Mouse (Mus musculus) gastrocnemius, postnatal 36 days (tissue): ENCODE measurements at regions not wholly inside any gene's neighbourhood (a gene's known extent, or its start where the extent isn't known, plus 50 kb on each side); places are given as distances from the start of the nearest gene placed in this dataset.

Source experiments
- DNase-seq, 2 experiments: peaks; one replicate each; pipeline ENCODE4 v3.0.0; 2022
- intact Hi-C: fragments of 180-260 bp; cut with DNase I; formaldehyde crosslinking; loops from one replicate; pipeline ENCODE4 v1.15.1; 2025

GRCm38 (mm10) chr11:18821384-18821783 is 197.4 kb downstream of the Meis1 start:
- intact Hi-C loops, result no loop called here
- DNase-seq, result no peak

DNA sequence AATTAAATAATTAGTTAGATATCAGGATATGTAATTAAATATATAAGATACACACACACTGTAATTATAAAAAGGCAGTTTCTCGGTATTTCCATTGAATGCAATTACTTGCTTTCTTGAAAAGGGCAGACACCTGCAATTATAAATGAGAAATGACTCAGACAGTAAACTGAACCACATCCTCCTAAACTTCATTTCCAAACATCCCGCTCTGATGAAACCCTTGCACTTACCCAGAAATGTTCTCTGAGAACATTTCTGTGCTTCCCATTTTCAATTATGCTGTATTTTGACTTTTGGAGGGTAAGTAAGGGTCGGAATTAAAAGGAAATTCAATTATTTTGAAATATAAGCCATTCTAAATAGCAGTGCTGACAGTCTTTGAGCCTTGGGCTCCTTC is 204.7 kb downstream of the Meis1 start:
- intact Hi-C loops, result no loop called here
- no peak for DNase-seq

DNA sequence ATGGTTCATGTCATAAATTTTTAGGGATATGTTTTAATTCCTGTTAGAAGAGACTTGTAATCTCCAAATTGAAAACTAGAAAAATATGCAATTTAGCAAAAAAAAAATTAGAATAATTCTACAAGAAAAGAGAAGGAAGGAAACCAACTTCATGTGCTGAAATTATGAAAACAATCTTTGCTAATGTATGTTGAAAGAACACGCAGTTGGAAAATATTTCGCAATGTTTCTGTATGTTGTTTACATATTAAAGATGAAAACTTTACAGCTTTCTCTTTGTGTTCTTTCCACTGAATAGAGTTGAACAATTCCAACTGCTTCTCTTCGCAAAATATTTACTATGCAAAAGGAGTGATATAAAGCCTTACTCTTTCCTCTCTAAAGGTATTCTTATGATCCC is 251.3 kb downstream of the Meis1 start:
- intact Hi-C loops, result no loop called here

GRCm38 (mm10) chr11:18766458-18767016 is 252.2 kb downstream of the Meis1 start:
- no peak for DNase-seq
- intact Hi-C loops, result no loop called here

More for the DNA sequence above, 251.3 kb downstream of the Meis1 start:
- no peak for DNase-seq

GRCm38 (mm10) chr11:18758591-18759074 is 260.2 kb downstream of the Meis1 start:
- DNase-seq, result no peak
- intact Hi-C loops, result no loop called here

GRCm38 (mm10) chr11:18756576-18756975 is 262.2 kb downstream of the Meis1 start:
- intact Hi-C loops, result no loop called here
- DNase-seq, result no peak

DNA sequence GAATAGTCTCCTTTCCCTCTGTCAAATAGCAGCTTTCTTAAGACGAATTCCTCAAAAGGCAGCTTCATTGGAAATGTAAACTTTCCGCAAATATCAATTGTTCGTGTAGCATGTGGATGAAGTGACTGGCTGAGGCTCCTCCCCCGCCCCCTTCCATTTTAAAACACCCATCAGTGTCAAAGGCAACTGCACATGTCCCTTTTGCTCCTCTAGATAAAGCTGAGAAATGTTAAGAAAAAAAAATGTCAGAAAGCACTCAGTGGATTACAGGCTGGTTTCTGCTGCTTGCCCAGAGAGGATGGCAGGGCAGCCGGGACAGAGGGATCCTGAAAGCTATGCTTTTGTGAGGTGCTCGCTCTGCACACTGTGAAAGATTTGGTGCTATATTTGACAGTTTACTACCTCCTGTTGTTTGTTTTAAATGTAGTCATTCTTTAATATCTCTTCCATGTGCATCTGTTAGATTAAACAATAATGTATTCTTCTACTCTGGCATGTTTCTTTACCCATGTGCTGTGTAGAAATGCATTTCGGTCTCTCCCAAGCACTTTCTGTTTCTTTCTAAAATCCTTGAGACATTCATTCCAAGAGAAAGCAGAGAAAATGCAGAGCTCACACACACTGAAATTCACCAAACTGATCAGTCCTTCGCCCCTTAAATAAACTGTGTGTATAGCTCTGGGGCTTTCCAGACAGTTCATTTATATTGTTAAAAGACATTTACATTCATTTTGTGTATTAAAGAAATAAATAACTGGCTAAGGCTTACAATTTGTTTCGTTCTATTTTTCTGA is 263.9 kb downstream of the Meis1 start:
- DNase-seq, result no peak
- intact Hi-C loops, result no loop called here

DNA sequence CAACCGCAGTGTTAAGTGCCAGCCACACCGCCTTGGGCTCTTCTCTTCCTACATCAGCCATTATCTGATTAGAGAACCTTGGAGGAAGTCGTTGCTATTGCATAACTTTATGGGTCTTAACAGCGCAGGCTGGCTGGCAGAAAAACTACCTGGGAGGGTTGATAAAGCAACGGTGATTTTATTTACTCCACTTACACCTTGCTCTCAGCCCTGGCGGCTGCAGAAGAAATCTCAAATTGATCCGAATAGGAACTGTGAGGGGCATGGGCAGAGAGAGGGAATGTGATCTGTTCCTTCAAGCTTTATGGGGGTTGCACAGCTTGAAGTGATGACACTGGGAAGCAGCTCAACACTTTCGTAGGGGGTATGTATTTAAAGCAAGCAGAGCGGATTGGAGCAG is 264.9 kb downstream of the Meis1 start:
- intact Hi-C loops, result no loop called here

GRCm38 (mm10) chr11:18753246-18753645 is 265.5 kb downstream of the Meis1 start:
- DNase-seq, result no peak
- intact Hi-C loops, result no loop called here

More for the DNA sequence above, 264.9 kb downstream of the Meis1 start:
- no peak for DNase-seq

GRCm38 (mm10) chr11:18752512-18752911 is 266.3 kb downstream of the Meis1 start:
- intact Hi-C loops, result no loop called here
- no peak for DNase-seq

- intact Hi-C loops, result no loop called here
- no peak for DNase-seq
Observed at GRCm38 (mm10) chr11:18750911-18751841, 267.6 kb downstream of the Meis1 start.

- intact Hi-C loops, result no loop called here
- no peak for DNase-seq
Observed at GRCm38 (mm10) chr11:18750080-18750375, 268.8 kb downstream of the Meis1 start.

GRCm38 (mm10) chr11:18749265-18750079 is 269.3 kb downstream of the Meis1 start:
- no peak for DNase-seq
- intact Hi-C loops, result no loop called here

DNA sequence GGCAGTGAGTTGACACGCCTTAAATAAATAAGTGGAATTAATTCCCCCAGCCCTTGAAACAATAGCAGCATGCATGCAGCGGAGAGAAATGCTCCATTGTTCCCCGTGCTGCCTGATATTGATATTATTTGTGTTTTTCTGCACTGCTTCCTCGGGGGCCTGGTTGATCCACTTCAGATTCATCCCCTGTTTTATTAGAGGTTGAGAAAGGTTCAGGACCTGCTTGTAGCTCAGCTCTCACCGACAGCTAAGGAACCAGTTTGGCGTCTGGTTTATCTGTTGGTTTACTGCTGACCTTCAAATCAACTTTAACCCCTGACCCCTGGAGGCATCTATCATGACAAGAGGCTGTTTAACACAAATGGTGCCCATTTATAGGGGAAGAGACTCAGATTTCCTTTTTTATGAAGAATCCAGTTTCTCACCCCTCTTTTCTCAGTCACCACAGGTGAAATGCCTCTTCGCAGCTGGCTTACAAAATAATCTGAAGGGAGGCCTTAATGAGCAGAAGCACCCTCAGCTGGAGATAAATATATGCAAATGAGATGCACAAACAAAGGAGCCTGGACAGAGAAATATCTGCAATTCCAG is 270.8 kb downstream of the Meis1 start:
- no peak for DNase-seq
- intact Hi-C loops, result no loop called here

- intact Hi-C loops, result no loop called here
Observed at GRCm38 (mm10) chr11:18747361-18747760, 271.4 kb downstream of the Meis1 start.

DNA sequence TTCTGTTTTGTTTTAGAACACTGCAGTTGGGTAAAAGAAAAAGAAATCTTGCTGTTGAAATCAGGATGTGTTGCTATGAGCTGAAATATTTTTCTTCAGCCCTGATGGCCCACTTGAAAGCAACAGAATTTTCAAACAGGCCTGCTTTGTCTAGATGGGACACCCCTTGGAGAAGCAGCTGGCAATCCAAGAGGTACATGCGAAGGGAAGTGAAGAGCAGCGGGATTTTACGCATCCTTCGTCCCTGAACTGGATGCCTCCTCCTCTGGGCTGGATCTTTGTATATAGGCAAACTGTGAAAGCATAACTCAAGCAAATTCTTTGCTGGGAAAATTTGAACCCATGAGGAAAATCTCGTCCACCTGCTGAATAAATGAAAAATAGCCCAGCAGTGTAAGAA is 272.3 kb downstream of the Meis1 start:
- intact Hi-C loops, result no loop called here
- no peak for DNase-seq

More at GRCm38 (mm10) chr11:18747361-18747760, 271.4 kb downstream of the Meis1 start:
- DNase-seq, result no peak

GRCm38 (mm10) chr11:18745840-18746239 is 272.9 kb downstream of the Meis1 start:
- intact Hi-C loops, result no loop called here
- DNase-seq, result no peak

DNA sequence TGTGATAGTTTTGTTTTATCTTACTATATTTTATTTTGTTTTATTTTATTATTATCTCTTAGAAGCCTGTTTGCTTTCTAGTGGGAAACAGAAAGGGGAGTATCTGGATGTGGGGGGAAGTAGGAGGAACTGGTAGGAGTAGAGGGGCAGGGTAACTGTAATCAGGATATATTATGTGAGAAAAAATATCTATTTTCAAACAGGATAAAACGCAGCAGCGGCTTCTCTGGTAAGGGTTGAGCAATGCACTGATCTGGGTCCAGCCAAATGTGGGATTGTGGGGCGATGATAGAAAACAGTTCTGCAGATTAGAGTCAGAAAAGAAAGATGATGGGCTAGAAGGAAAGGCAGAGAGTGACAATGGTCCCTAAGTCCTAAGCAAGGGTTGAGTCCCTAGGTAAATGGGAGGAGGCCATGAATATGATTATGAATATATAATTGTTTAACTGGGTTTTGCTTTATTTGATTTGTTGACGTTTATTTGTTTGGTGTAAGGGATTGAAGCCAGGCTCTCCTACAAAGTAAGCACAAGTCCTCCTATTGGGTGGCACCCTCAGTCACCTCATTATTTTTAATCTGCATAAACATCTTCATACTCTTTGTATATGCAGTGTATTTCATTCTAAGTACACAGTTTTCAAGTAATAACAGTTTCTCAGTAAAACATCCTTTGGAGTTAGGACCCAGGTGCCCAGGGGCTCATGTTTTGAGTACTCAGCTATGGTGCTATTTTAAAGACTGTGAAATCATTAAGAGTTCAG is 283.7 kb downstream of the Meis1 start:
- no peak for DNase-seq
- intact Hi-C loops, result no loop called here

- no peak for DNase-seq
- intact Hi-C loops, result no loop called here
Observed at GRCm38 (mm10) chr11:18734075-18734474, 284.7 kb downstream of the Meis1 start.
